Mouse (Mus musculus) retina, postnatal 1 day (tissue): ENCODE measurements around the gene Fbxo28.

ENCODE experiments used
- DNase-seq: peaks from one replicate; pipeline ENCODE4 v3.0.0-alpha.2; 2012

Fbxo28 gene

DNA sequence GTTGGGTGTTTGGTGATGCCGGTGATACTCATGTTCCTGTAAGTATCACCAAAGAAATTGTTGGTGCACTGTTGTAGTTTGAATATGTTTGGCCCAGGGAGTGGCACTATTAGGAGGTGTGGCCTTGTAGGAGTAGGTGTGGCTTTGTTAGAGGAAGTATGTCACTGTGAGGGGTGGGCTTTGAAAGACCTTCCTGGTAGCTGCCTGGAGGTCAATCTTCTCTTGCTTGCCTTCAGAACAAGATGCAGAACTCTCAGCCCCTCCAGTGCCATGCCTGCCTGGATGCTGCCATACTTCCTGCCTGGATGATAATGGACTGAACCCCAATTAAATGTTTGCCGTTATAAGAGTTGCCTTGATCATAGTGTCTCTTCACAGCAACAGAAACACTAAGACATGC, 56.6 kb downstream of the Fbxo28 start:
- DNase-seq, result no peak

DNA sequence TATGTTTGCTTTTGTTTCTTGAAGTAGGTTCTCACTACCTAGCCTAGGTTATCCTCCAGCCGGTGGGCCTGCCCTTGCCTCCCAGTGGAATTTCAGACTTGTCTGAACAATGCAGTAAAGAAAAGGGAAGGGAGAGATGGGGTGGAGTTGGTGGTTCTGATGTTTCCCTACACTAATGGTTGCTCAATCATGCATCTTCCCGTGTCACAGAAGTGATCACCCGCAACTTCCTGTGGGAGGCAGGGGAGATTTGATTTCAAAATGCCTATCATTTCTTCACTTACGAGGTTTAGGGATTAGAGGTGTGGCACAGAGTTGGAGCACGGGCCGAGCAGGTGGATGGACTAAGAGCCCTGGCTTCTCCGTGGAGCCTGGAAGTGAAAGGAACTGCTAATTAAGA, 58.2 kb downstream of the Fbxo28 start:
- DNase-seq, result no peak

DNA sequence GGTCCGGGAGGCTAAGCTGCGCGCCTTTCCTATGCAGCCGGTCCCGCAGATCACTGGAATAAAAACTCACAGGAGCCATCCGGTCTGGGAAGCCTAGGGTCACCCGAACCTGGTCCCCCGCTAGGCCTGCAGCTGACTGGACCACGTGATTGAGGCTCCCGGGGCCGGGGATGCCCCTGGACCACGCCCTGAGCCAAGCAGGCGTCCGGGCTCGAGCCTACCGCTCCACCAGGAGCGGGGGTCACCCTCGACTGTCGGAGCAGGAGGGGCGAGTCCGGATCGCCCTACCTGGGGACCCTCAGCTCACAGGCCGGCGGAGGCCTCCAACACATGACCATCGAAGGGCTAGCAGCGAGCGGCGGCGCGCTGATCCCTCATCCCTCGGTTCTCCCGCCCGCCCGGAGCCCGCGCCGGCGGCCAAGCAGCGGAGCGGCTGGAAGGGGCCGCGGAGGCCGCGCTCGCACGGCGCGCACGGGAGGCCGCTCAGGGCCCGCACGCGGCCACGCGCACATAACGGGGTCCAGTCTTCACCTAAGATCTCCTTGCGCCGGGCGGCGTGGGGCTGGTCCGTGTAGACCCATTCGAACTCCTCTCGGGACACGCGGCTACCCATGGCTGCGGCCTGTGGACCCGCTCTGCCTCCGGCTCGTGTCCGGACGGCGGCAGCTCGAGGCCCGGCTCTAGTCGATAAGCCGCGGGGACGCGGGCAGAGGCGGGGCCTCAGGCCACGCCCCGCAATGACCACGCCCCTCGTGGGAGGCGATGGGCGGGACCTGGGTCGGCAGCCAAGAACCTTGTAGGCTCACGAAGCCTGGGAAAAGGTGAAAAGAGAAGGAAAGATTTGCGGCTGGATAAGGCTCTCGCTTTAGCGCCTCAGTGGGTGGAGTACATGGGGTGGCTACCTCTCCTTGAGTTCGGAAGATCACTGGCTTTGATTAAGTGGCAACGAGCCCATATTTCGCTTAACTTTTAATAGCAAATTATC, 59.0 kb downstream of the Fbxo28 start, which contains the start of gene Degs1:
Gene Degs1, minus strand, starts transcription at position 714 of the 985 bp plus-strand sequence.
- DNase-seq, result peak; percentile 92

DNA sequence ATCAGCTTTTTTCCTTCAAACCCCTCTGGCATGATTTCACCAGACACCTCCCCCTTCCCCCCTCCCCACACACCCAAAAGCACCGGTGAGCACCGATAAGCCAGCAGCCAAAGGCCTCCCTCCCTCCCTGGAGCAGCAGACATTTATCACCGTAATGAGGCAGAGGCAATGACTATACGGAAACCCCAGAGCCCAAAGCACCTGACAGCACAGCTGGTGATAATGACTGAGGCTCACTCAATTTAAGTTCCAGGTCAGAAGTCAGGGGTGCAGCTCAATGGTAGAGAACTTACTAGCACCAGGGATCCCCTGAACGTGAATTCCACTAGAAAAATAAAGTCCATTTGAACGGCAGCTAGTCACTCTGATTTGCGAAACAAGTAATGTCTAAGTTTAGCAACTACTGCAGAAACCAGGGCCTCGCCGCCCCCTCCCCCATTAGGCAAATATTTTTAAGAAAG, 60.1 kb downstream of the Fbxo28 start:
- peak; percentile 18 for DNase-seq

DNA sequence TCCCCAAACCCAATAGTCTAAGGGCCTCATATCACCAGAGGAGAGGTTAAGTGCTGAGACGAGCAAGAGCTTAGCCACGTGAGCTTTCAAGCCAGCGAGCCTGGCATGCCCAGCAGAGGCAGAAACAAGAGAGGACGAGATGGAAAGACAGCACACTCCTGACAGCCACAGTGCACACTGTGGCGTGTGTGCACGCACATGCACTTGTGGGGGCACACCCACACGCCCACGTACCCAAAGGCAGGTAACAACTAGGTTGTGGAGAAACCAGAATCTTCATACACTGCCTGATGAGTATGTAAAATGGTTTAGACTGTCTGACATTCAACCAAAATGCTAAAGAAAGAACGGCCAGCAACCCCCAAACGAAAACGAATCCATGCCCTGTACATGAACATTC, 60.9 kb downstream of the Fbxo28 start:
- DNase-seq, result no peak

DNA sequence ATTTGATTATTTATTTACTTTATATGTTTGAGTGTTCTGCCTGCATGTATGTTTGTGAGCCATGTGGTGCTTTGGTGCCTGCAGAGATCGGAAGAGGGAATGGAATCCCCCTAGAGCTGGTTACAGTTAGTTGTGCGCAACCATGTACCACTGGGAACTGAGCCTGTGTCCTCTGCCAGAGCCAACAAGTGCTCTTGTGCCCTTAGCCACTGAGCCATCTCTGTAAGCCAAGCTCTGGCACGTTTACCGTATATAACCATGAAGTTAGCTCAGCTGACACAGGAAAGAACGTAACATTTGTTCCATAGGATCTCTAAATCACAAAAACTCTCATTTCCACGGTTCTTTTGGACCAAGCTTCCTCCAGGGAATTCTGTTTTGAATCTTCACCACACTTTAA, 61.4 kb downstream of the Fbxo28 start:
- no peak for DNase-seq

DNA sequence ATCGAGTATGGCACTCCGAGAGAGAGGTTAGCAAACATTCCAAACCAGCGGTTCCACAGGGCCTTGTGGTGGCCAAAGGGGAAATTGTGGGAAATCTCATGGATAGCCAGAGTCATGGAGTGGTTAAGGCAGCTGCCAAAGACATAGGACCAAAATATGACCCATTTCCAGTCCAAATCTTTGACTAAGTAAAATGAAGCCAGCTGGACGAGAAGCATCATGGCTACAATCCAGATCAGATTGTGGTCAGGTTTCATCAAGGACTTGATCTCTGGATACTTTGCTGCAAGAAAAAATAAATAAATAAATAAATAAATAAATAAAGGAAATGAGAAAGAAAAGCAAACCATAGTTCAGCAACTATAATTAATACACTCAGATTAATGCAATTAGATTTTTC, 62.0 kb downstream of the Fbxo28 start:
- DNase-seq, result no peak

DNA sequence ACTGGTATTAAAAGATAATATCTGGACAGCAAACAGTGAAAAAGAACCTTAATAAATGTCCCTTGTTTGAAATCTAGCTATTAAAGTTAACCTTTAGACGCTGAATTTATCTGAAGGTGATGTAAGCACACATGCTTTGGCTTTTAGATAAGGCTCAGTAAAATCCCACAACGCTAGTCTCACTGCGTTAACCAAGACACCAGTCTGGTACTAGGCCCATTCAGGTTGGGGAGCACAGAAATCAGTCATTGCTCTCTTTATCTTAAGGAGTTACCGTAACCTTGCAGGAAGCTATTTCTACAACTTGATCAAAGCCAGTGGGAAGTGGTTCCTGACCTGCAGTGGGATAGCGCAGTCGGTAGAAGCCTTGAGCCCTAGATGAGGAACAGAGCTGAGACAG, 66.3 kb downstream of the Fbxo28 start:
- DNase-seq, result no peak

DNA sequence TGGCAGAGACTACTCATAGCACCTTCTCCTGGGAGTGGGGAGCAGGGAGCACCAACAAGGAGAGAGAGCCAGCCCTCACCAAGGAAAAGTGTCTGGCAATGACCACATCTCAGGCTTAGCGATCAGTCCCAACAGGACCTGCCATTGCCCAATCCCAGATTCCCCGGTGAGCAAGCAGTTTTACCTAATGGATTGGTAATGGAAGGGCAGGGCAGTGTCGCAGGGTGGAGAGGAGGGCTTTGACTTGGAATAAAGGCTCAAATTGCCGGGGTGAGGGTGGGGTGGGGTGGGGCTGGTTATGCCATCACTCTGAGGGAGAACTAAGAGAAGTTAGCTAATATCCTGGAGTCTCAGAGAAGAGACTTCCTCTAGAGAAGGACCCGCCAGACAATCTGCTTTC, 69.8 kb downstream of the Fbxo28 start:
- DNase-seq, result no peak

DNA sequence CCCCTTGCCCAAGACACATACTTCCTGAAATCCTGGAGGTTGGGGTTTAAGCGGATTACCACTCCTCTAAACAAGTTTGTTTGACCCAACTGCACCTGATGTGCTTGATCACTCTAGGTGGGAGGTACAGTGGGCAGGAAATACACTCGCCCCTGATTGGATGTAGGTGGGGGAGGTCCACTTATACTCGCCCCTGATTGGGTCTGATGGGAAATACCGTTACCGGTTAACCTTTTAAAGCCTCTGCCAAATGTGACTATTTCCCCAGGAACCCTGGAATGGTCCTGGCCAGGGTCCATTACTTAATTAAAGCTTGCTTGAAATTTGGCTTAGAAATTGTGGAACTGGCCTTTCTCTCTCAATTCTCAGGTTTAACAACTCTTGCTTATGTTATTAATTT, 70.3 kb downstream of the Fbxo28 start:
- no peak for DNase-seq

DNA sequence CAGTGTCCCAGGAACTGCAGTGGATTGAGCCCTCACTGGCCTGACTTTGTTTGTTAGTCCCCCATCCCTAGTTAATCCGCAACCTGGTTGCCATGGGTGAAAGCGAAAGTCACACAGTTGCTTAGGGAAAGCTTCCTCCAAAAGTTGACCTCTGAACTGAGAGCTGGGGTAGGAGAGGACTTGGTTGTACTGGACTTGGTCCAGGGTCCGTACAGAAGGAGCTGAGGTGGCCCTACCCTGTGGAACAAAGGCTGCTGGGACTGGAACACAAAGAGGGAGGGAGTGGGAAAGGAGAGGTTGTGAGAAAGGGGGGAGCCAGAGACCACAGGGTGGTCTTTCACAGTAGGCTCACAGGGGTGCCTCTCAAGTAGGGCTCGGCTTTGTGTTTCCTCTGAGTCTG, 73.1 kb downstream of the Fbxo28 start:
- DNase-seq, result no peak

DNA sequence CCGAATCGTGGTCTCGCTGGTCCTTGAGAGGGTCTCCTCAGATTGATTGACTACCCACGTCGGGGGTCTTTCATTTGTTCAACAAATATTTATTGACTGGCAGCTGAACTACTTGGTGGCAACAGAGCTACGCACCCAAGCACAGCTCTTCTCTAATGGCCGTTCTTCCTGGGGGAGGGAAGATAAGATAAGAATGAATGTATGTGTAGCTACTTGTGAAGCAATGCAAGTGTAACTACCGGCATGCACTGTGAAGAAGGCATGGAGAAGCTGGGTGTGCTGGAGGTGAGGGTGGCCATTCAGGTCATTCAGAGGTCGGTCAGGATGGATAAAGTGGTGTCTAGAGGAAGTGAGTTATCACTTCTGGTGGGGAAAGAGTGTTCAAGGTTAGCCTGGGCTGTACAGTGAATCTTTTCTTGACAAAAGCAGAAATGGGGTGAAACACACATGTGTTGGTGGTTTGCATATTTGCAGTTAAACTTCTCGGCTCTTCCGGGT, 75.4 kb downstream of the Fbxo28 start:
- DNase-seq, result no peak
